Mouse (Mus musculus) left cerebral cortex, postnatal 4 days (tissue): ENCODE measurements at regions not wholly inside any gene's neighbourhood (a gene's known extent, or its start where the extent isn't known, plus 50 kb on each side); places are given as distances from the start of the nearest gene placed in this dataset.

Experiments used
- DNase-seq: peaks from one replicate; pipeline ENCODE4 v3.0.0-alpha.2; 2022
- intact Hi-C: fragments of 180-260 bp; cut with DNase I; formaldehyde crosslinking; loops from one replicate; pipeline ENCODE4 v1.15.1; 2025

DNA sequence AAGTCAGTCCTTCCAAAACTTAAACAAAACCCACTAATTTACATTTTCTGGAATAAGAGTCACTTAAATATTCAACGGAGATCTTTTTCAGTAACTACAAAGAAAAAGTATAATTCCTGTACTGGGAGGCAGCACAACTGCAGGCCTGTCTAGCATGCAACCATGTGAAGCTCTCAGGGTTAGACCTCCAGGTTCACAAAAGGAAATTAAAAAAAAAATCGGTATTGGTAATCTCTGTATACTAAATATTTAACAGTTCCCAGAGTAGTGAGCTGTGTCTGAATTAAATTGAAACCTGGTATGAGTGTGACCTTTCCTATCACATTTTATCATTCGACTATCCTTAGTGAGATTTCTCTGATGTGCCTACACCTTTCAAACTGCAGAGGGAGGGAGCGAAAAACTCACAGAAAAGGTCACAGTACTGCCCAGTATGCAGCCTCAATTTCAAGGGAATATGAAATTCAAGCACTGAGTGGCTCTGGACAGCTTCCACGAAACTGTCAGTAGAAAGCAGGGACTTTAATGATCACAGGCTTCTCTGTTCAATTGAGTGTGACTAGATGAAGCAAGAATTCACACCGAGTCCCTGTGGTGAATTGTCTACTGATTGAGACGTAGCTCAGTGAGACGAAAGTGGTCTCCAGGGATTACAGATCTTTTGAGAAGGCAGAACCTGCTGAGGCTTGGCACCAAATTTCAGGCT is 197.9 kb upstream of the Spock3 start:
- peak; percentile 25 for DNase-seq
- intact Hi-C loops: no loop called here

- intact Hi-C loops: no loop called here
- peak; percentile 6 for DNase-seq
Observed at GRCm38 (mm10) chr8:62773766-62774165, 177.0 kb upstream of the Spock3 start.

DNA sequence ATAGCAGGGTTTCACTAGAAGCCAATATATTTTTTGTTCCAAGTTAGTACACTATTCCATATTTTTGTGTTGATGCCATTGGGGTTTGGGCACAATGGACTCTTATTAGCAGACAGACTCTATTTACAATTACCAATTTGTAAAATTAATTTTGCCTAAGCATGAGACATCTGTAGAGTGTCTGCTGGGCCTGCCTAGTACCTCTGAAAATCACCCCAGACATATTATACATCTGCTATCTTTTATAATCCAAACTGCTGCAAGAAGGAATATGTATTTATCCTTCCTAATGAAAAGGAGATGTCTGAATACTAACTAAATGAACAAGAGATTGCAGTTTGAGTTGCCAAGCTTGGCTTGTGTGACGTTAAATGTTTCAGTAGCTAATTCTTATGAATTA is 146.3 kb upstream of the Spock3 start:
- no peak for DNase-seq
- intact Hi-C loops: no loop called here
